Mouse (Mus musculus) limb, embryonic 11.5 days (tissue): Measurements from ENCODE around the gene Igsf9b. TPM values are rescaled to one million over a fixed set of nuclear protein-coding genes. Genes with fewer than 3 reads are reported as not detected.

Source experiments
- ATAC-seq: fragments of 200-750 bp; cut with Nextera tagmentation; 2 replicates; pipeline ENCODE4 v1.8.0; 2017; ENCODE audit warnings: low read depth; ENCODE audit not compliant: insufficient number of reproducible peaks, low FRiP score, low TSS enrichment
- DNase-seq: peaks from one replicate; pipeline ENCODE4 v3.0.0-alpha.2; 2015; ENCODE audit warnings: low spot score
- H3K27ac ChIP-seq: fragments of 300-500 bp; sonication (generic); replicated peaks from 2 replicates; pipeline ENCODE4 v1.5.1; 2014; ENCODE audit warnings: low read depth, mild to moderate bottlenecking, low read length
- H3K27me3 ChIP-seq: fragments of 300-500 bp; sonication (generic); 2 replicates; pipeline ENCODE4 v1.6.1; 2014; ENCODE audit warnings: mild to moderate bottlenecking, low read length, mixed read lengths; ENCODE audit not compliant: control insufficient read depth, insufficient read depth
- H3K36me3 ChIP-seq: fragments of 300-500 bp; sonication (generic); 2 replicates; pipeline ENCODE4 v1.6.1; 2014; ENCODE audit warnings: mild to moderate bottlenecking, low read length, moderate library complexity, mixed read lengths; ENCODE audit not compliant: control insufficient read depth, insufficient read depth
- H3K4me1 ChIP-seq: fragments of 300-500 bp; sonication (generic); 2 replicates; pipeline ENCODE4 v1.6.1; 2014; ENCODE audit warnings: low read length, mixed read lengths; ENCODE audit not compliant: control insufficient read depth, insufficient read depth
- H3K4me2 ChIP-seq: fragments of 300-500 bp; sonication (generic); 2 replicates; pipeline ENCODE4 v1.6.1; 2014; ENCODE audit warnings: low read depth, mild to moderate bottlenecking, moderate library complexity; ENCODE audit not compliant: severe bottlenecking
- H3K4me3 ChIP-seq: fragments of 300-500 bp; sonication (generic); 2 replicates; pipeline ENCODE4 v1.5.1; 2014; ENCODE audit warnings: low read depth, low read length
- H3K9ac ChIP-seq: fragments of 300-500 bp; sonication (generic); 2 replicates; pipeline ENCODE4 v1.6.1; 2014; ENCODE audit warnings: mild to moderate bottlenecking, low read length
- H3K9me3 ChIP-seq: fragments of 300-500 bp; sonication (generic); 2 replicates; pipeline ENCODE4 v1.6.1; 2016; ENCODE audit warnings: low read length; ENCODE audit not compliant: control insufficient read depth
- WGBS: fragments of 180-500 bp; shearing (Covaris S2); extraction: QIAGEN DNeasy Blood & Tissue Kit; methylation state at CpG from one replicate; pipeline ENCODE4 v1.1.7; 2014; 5-methylcytosine and 5-hydroxymethylcytosine counted together
- polyA plus RNA-seq: library from polyadenylated mRNA; unstranded; fragments of >200 nt; fragmentation: Nextera tagmentation; extraction: Ambion mirVana; gene quantifications from 2 replicates; pipeline ENCODE4 v1.2.1, GENCODE M21; 2014

The Igsf9b gene
- polyA plus RNA-seq, 1 experiment from 2014 or later = 2.9 TPM

DNA sequence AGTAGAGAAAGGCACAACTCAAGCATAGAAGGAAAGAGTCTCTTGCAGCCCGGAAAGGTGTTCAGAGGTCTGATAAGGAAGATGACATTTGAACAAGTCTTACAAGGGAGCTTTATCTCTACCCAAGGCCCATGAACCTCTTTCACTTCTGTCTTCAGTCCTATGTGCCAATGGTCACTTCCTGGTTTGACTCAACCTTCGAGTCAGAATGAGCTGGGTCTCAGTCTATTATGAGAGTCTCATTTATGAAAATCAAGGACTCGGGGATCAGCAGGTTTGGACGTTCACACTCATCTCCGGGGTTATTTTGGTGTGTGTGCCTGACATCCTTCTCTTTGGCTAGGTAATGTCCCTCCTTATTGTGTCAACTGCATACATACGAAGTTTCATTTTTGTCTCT lies 58.9 kb downstream of the Igsf9b start:
- no peaks in the 10 kb centered on the region for H3K27me3 ChIP-seq
- 92% methylated on average over 6 of the region's 6 CpGs for WGBS
- no peak for ATAC-seq
- no peak overlapping the region for H3K27ac ChIP-seq
- H3K4me2 ChIP-seq = no peak overlapping the region
- no peak for DNase-seq
- H3K9ac ChIP-seq = no peak overlapping the region
- H3K36me3 ChIP-seq = no peaks in the 10 kb centered on the region
- H3K4me1 ChIP-seq = no peaks in the 10 kb centered on the region
- no peak overlapping the region for H3K4me3 ChIP-seq
- no peaks in the 10 kb centered on the region for H3K9me3 ChIP-seq

DNA sequence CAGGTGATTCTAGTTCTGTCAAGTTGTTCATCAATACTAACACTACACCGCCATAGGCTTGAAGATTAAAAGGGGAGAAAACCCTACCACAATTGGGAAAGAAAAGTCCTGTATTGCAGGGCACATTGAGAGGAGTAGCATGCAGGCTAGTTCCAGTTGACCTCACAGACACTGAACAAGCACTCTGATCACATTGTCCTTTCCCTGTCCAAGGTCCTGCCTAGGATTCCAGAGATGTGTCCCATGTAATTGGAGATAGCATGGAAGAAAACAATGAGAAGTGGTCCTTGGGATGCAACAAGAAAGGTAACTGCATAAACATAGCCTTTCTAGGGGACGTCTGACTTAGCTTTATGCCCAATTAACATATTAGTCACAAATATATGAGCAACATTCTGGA lies 68.2 kb downstream of the Igsf9b start:
- no peak for DNase-seq
- H3K9ac ChIP-seq = no peak overlapping the region
- 69% methylated on average over 2 of the region's 2 CpGs for WGBS
- H3K4me2 ChIP-seq = no peak overlapping the region
- H3K4me1 ChIP-seq = 0 out of 2 replicates have a peak, but pooled peaks cover 3% of the 10 kb centered on the region
- no peaks in the 10 kb centered on the region for H3K9me3 ChIP-seq
- H3K36me3 ChIP-seq = no peaks in the 10 kb centered on the region
- no peaks in the 10 kb centered on the region for H3K27me3 ChIP-seq
- no peak overlapping the region for H3K4me3 ChIP-seq
- no peak for ATAC-seq
- no peak overlapping the region for H3K27ac ChIP-seq

DNA sequence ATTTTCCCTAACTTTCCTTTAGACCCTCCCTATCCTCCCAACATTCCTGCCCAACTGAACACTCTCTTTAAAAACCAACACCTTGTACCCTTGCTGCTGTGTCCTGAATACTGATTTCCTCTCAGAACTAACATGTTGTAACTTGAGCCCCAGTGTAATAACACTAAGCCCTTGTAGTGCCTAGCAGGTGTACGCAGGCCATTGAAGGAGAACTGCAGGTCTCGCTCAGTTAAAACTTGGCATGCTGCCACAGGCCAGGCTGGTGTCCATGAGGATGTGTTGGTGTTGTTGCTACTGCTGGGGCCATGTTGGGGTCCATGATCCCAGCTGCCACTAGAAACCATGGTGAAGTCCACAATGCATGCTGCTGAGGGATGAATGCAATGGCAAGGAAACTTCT lies 70.1 kb downstream of the Igsf9b start:
- ATAC-seq = peak; percentile 26; the same call in 1 of the 2 replicates
- H3K27me3 ChIP-seq = no peaks in the 10 kb centered on the region
- H3K9ac ChIP-seq = no peak overlapping the region
- H3K4me2 ChIP-seq = no peak overlapping the region
- no peaks in the 10 kb centered on the region for H3K36me3 ChIP-seq
- 0 out of 2 replicates have a peak, but pooled peaks cover 3% of the 10 kb centered on the region for H3K4me1 ChIP-seq
- peak; percentile 52 for DNase-seq
- WGBS = 51% methylated on average over 2 of the region's 2 CpGs
- H3K9me3 ChIP-seq = no peaks in the 10 kb centered on the region
- no peak overlapping the region for H3K27ac ChIP-seq
- H3K4me3 ChIP-seq = no peak overlapping the region

DNA sequence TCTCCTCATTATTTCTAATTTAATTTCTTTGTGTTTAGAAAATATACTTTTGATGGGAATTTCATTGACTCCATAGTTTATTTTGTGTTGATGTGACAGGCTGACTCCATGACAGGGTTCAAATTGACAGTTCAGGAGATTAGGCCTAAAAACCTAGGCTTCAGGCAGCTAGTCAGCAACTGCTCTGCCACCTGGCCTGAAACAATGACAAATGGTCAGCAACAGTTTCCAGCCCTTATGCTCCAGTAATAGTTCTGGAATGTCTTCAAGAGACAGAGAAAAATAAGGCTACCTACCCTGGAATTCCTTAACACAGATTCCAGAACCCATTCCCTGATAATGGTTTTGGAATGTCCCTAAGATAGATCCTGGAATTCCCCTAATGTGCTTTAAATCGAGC lies 76.7 kb downstream of the Igsf9b start:
- Histone ChIP-seq H3K9me3 (no peaks in the 10 kb centered on the region), H3K4me3 (no peak overlapping the region), H3K27ac (no peak overlapping the region), H3K4me2 (no peak overlapping the region), H3K27me3 (no peaks in the 10 kb centered on the region), H3K9ac (no peak overlapping the region), H3K4me1 (no peaks in the 10 kb centered on the region), H3K36me3 (no peaks in the 10 kb centered on the region)
- ATAC-seq (no peak), DNase-seq (no peak)
- WGBS = 74% methylated on average over 1 of the region's 1 CpGs

DNA sequence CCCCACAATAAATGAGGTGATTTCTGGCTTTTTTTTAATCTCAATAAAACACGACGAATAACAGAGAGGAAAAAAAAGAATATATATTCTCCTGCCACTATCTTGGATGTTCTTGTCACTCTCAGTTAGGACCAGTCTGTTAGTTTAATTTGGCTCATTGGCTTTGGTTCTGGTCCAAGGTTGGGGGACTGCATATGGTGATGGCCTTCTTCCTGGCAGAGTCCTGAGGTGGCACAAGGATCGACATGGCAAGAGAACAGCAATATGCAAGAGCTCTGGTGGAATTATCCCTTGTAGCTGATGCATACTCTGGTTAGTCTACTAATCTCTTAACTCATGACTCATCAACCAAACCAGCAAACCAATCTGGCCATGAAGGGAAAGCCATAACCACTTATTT lies 87.9 kb downstream of the Igsf9b start:
- Histone ChIP-seq H3K27ac (no peak overlapping the region), H3K4me2 (no peak overlapping the region), H3K9me3 (no peaks in the 10 kb centered on the region), H3K4me3 (no peak overlapping the region), H3K27me3 (no peaks in the 10 kb centered on the region), H3K9ac (no peak overlapping the region), H3K36me3 (no peaks in the 10 kb centered on the region), H3K4me1 (no peaks in the 10 kb centered on the region)
- DNase-seq (no peak), ATAC-seq (no peak)
- WGBS = 80% methylated on average over 3 of the region's 3 CpGs

DNA sequence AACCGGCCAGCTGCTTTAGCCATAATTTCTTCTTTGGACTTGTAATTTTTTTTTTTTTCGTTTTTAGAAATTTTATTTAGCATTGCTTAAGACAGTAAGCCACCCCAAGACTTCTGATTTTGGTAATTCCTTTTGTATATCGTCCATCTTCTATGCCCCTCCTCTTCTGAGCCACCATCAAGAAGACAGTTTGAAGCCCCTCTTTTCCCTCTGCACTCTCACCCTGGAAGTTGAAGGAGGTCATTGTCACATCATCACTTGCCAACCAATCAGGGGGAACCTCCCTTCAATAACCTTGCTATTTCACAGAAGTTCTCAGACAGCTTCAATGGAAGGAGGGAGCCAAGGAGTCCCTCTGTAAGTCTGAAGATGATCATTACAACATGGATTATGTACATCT lies 97.5 kb downstream of the Igsf9b start, which contains the start of gene Spata19:
Gene Spata19 (plus strand): TSS at position 301 of the 400 bp plus-strand sequence.
- Histone ChIP-seq H3K9me3 (no peaks in the 10 kb centered on the region), H3K4me3 (no peak within 1 kb of the TSS), H3K27me3 (no peaks in the 10 kb centered on the region), H3K9ac (no peak within 1 kb of the TSS), H3K27ac (no peak within 1 kb of the TSS), H3K4me2 (no peak within 1 kb of the TSS), H3K4me1 (no peaks in the 10 kb centered on the region), H3K36me3 (no peaks in the 10 kb centered on the region)
- DNase-seq (no peak), ATAC-seq (no peak)
- WGBS = 78% methylated on average over 3 of the region's 3 CpGs

DNA sequence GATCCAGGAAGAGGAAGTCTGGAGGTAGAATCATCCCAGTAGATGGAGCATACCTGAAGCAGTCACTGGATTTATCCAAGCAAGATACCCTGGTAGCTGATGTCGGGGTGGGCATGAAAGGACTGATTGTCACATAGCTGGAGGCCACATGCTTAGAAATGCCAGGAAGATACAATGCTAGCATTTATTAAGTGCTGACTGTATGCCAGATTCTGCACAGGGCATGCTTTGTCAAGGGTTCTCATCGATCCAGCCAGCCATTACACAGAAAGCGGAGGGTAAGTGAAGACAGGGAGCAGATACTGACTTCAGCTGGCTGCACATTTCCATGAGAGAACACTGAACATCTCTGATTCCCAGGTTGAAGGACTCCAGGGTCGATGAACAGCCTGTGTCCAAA lies 102.2 kb downstream of the Igsf9b start:
- H3K36me3 ChIP-seq = no peaks in the 10 kb centered on the region
- H3K27me3 ChIP-seq = no peaks in the 10 kb centered on the region
- no peak overlapping the region for H3K9ac ChIP-seq
- H3K4me1 ChIP-seq = no peaks in the 10 kb centered on the region
- 91% methylated on average over 4 of the region's 4 CpGs for WGBS
- H3K9me3 ChIP-seq = no peaks in the 10 kb centered on the region
- H3K4me2 ChIP-seq = no peak overlapping the region
- no peak overlapping the region for H3K4me3 ChIP-seq
- ATAC-seq = no peak
- no peak overlapping the region for H3K27ac ChIP-seq
- no peak for DNase-seq

Other genes with a start within 250 kb of the Igsf9b start
- 116 and 121 TPM in 2 replicates for gene Jam3, start 143.8 kb upstream of the Igsf9b start, polyA plus RNA-seq
- 0.26 TPM in 1 of 2 replicates, not detected in the other for gene Spata19, start 97.6 kb downstream of the Igsf9b start, polyA plus RNA-seq